Mouse (Mus musculus) adrenal gland, postnatal 10 days (tissue): ENCODE data around the gene Gm9376. TPM values are rescaled to one million over a fixed set of nuclear protein-coding genes. Genes with fewer than 3 reads are reported as not detected.

Experiments
- DNase-seq: peaks from one replicate; pipeline ENCODE4 v3.0.0; 2021; ENCODE audit warnings: mixed read lengths
- microRNA-seq: library from miRNA; unstranded; fragments of <30 nt; microRNA quantifications from one replicate; pipeline ENCODE4 v1.2.0, GENCODE M21; 2021
- total RNA-seq, 2 experiments: library from RNA; stranded (reverse); gene quantifications; 2 replicates each; pipeline ENCODE4 v1.2.3; 2021

Gene Gm9376
- total RNA-seq, 2 experiments from 2014 or later = not detected

GRCm38 (mm10) chr14:118282272-118282671 lies 15.5 kb downstream of the Gm9376 start:
- DNase-seq = no peak

- no peak for DNase-seq
Observed at GRCm38 (mm10) chr14:118282917-118283316, 16.2 kb downstream of the Gm9376 start.

DNA sequence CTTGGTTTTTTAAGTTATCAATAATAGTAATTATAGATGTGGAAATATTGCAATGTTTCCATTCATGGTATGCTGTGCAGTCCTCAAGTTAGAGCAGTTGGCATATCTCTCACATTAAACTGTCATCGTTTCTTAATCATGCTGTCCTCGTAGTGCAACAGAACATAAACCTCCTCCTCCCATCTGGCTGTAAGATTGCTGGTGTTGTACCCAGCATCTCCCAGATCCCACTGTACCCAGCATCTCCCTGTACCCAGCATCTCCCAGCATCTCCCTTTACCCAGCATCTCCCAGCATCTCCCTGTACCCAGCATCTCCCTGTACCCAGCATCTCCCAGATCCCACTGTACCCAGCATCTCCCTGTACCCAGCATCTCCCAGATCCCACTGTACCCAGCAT lies 19.3 kb downstream of the Gm9376 start:
- no peak for DNase-seq

- no peak for DNase-seq
Observed at GRCm38 (mm10) chr14:118289133-118289532, 22.4 kb downstream of the Gm9376 start.

DNA sequence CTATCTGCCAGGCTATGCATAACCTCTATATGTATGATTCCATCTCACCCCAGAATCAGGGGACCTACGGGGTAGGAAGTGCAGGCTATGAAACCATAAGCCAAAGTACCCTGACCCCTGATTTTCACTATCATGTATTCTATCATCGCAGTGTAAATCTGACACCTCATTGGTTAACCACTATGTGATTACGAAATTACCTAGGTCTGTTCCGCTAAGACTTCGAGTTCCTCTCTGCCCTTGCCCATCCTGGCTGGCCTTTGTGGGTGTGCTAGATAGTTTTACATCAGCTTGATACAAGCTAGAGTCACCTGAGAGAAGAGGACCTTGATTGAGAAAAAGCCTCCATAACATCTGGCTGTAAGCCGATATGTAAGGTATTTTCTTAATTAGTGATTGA lies 23.2 kb downstream of the Gm9376 start:
- no peak for DNase-seq

GRCm38 (mm10) chr14:118302606-118303005 lies 35.8 kb downstream of the Gm9376 start:
- DNase-seq = no peak

GRCm38 (mm10) chr14:118304560-118304959 lies 37.8 kb downstream of the Gm9376 start:
- no peak for DNase-seq

- DNase-seq = no peak
Observed at GRCm38 (mm10) chr14:118305951-118306350, 39.2 kb downstream of the Gm9376 start.

GRCm38 (mm10) chr14:118307060-118307459 lies 40.3 kb downstream of the Gm9376 start:
- no peak for DNase-seq

DNA sequence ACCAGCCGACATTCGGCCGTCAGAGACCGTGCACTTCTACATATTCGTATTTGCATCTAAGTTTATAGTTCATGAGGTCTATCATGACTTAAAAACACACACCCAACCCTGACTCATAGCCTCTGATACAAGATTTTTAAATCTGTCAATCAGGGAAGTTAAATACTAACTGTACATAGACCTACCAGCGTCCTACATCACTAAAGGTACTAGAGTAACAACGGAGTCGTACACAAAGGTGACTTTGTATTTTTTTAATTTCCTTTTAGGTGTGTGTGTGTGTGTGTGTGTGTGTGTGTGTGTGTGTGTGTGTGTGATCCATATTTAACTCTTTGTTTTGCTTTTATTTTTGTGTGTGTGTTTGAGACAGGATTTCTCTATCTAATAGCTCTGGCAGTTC lies 44.9 kb downstream of the Gm9376 start:
- DNase-seq = no peak

GRCm38 (mm10) chr14:118312664-118313063 lies 45.9 kb downstream of the Gm9376 start:
- no peak for DNase-seq

DNA sequence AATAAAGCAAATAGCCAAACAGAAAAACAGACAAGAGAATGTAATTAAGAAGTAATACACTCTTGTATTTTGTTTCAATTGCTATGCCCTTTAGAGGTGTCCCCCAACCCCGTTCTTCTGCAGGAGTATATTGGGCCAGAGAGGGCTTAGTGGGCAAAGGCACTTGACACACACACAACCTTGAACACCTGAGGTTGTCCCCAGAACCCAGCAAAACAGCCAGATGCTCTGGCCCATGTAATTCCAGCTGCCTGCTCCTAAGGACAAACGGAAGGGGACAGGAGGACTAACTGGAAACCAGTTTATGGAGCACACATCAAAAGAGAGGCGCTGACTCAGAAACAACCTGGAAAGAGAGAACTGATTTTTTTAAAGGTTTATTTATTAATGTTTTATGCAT lies 47.2 kb downstream of the Gm9376 start:
- no peak for DNase-seq

- DNase-seq = no peak
Observed at GRCm38 (mm10) chr14:118317260-118317659, 50.5 kb downstream of the Gm9376 start.

Small RNA genes within 50 kb of the gene (microRNA-seq; reads per million reads assigned to microRNA genes)
- not detected for gene Mir6241

Other genes with a start within 250 kb of the Gm9376 start
- not detected for gene Dct, start 214.7 kb upstream of the Gm9376 start, total RNA-seq
- gene Tgds, start 134.2 kb upstream of the Gm9376 start, total RNA-seq = 10 to 100 TPM; 19.6 to 23.3 TPM
- gene Gpr180, start 129.8 kb upstream of the Gm9376 start, total RNA-seq = 10 to 100 TPM; 26.6 to 27.0 TPM
- gene Sox21, start 29.9 kb upstream of the Gm9376 start, total RNA-seq = not detected